Mouse (Mus musculus): ENCODE results near the gene Qdpr.

DNA sequence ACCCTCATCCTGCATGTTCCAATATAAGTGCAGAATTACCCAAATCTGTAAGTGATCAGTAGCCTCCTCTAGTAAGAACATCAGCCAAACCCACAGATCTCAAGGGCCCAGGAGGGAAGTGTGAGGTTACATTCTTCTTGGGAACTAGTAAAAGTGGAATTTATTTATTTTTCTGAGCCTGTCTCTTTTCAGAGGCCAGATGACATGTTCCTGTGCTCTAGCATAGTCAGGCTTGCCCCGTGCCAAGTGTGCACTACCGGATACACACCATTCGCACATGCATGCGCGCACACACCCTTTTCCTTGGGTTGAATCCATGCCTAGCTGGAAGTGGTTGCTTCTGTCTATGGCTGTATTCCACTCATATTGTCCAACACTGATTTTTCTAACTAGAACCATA, 25.7 kb upstream of the Qdpr start:
- TF ChIP-seq CTCF (IDR thresholded peaks at IDR 0.05) (no peak), EP300 (IDR thresholded peaks at IDR 0.05; ENCODE audit: insufficient read depth, low read depth, low read length) (no peak), POLR2A (IDR thresholded peaks at IDR 0.05; ENCODE audit: insufficient read depth, low read depth, low read length) (no peak)

Data from heart, adult 2 months (tissue).